Mouse (Mus musculus) liver, embryonic 14.5 days (tissue): Measurements from ENCODE around the gene Nrxn3.

ENCODE experiments used
- CTCF ChIP-seq: IDR thresholded peaks from 2 replicates; pipeline ENCODE4 v1.5.1; 2016; ENCODE audit warnings: antibody characterized with exemption, low read depth, control low read depth
- EP300 ChIP-seq: IDR thresholded peaks from 2 replicates; pipeline ENCODE4 v1.6.1; 2016; ENCODE audit warnings: antibody characterized with exemption, low read depth

DNA sequence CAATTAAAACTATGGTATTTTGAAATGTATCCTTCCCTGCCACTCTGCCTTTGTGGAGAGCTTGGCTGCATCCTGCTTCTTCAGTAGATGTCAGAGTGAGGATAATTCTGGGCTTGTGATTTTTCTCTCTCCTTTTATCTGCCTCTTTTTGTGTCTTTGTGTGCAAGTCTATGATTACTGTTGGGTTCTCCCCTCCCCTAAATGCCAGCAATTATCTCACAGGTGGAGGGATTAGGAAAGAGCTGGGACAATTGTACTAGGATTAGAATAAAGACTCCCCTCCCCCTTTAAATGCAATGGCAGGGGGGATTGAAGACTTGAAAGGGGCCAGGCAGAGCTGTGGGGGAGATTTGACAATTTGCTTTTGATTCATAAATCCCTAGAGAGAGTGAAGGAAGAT is 145.6 kb downstream of the Nrxn3 start:
- no peak for TF ChIP-seq EP300
- no peak for TF ChIP-seq CTCF
